Mouse (Mus musculus): ENCODE results near the gene Gm20661. TPM values are rescaled to one million over a fixed set of nuclear protein-coding genes. Genes with fewer than 3 reads are reported as not detected.

The Gm20661 gene
- polyA plus RNA-seq, 1 experiment from 2014 or later: 5.0 TPM

DNA sequence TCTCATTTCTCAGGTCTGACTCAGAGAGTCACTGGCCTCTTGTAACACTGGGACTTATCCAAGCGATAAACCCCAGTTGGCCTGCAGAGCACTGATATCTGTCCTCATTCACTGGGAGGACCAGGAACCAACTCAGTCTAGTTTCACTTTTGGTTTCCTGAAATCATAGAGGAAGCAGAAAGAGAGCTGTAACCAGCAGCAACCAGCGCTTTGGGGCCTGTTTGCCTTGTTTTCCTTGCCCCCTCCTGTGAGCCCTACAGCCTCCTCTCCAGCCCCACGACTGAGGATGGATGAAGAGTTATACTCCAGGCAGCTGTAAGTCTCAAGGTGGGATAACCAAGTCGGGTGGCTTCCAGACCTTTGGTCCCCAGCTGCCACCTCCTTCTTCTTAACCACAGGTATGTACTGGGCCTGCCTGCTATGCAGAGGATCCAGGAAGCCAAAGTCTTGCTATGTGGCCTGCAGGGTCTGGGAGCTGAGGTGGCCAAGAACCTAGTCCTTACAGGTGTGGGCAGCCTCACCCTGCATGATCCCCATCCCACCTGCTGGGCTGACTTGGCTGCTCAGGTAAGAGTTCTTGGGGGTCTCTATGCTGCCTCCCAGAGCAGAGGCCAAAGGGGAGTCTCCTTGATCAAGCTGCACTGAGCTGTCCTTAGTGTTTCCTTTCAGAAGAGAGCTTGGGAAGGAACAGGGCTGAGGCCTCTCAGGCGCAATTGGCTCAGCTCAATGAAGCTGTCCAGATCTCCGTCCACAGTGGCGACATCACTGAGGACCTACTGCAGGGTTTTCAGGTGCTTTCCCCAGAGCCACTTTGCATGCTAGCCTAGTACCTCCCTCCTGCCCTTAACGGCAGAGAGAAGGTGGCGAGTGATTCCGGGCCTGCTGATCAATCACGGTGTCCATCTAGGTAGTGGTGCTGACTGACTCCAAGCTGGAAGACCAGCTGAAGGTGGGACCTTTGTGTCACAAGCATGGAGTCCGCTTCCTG, 7.2 kb upstream of the Gm20661 start, which contains the start of gene Uba7:
Uba7 (plus strand) TSS at position 107 of the 988 bp plus-strand sequence.
- Histone ChIP-seq H3K27me3 (replicated peaks; ENCODE audit: control insufficient read depth, insufficient read depth, low read length) (no peaks in the 10 kb centered on the region), H3K27ac (ENCODE audit: low read length) (peak within 1 kb of the TSS; percentile 87), H3K9ac (ENCODE audit: low read depth, low read length) (peak within 1 kb of the TSS; percentile 66), H3K4me3 (ENCODE audit: low read length) (peak within 1 kb of the TSS; percentile 43), H3K9me3 (ENCODE audit: control insufficient read depth, low read length) (no peaks in the 10 kb centered on the region), H3K36me3 (ENCODE audit: control insufficient read depth, insufficient read depth, low read length) (no peaks in the 10 kb centered on the region), H3K4me1 (ENCODE audit: control insufficient read depth, insufficient read depth, low read length) (peaks cover 18% of the 10 kb centered on the region), H3K4me2 (ENCODE audit: low read depth, low read length) (peak within 1 kb of the TSS; percentile 61)
- WGBS: 61% methylated on average over 12 of the region's 12 CpGs
- peak; percentile 93 for ATAC-seq

GRCm38 (mm10) chr9:107978815-107979214, 4.0 kb upstream of the Gm20661 start:
- no peaks in the 10 kb centered on the region for H3K36me3 ChIP-seq (ENCODE audit: control insufficient read depth, insufficient read depth, low read length)
- no peak overlapping the region for H3K27ac ChIP-seq (ENCODE audit: low read length)
- H3K9me3 ChIP-seq (ENCODE audit: control insufficient read depth, low read length): no peaks in the 10 kb centered on the region
- H3K4me2 ChIP-seq (ENCODE audit: low read depth, low read length): no peak overlapping the region
- H3K4me3 ChIP-seq (ENCODE audit: low read length): no peak overlapping the region
- H3K27me3 ChIP-seq (replicated peaks; ENCODE audit: control insufficient read depth, insufficient read depth, low read length): no peaks in the 10 kb centered on the region
- peaks cover 39% of the 10 kb centered on the region for H3K4me1 ChIP-seq (ENCODE audit: control insufficient read depth, insufficient read depth, low read length)
- no peak overlapping the region for H3K9ac ChIP-seq (ENCODE audit: low read depth, low read length)
- ATAC-seq: no peak
- 83% methylated on average over 12 of the region's 12 CpGs for whole genome bisulfite sequencing

- Histone ChIP-seq H3K4me1 (ENCODE audit: control insufficient read depth, insufficient read depth, low read length) (peaks cover 31% of the 10 kb centered on the region), H3K27ac (ENCODE audit: low read length) (peak overlapping the region; percentile 100), H3K36me3 (ENCODE audit: control insufficient read depth, insufficient read depth, low read length) (no peaks in the 10 kb centered on the region), H3K4me3 (ENCODE audit: low read length) (peak overlapping the region; percentile 86), H3K9me3 (ENCODE audit: control insufficient read depth, low read length) (no peaks in the 10 kb centered on the region), H3K4me2 (ENCODE audit: low read depth, low read length) (peak overlapping the region; percentile 88), H3K9ac (ENCODE audit: low read depth, low read length) (peak overlapping the region; percentile 81), H3K27me3 (replicated peaks; ENCODE audit: control insufficient read depth, insufficient read depth, low read length) (no peaks in the 10 kb centered on the region)
- WGBS: 33% methylated on average over 7 of the region's 7 CpGs
- peak; percentile 9; the same call in 1 of the 2 replicates for ATAC-seq
Measured at GRCm38 (mm10) chr9:107981684-107982605, 913 bp upstream of the Gm20661 start.

- no peaks in the 10 kb centered on the region for H3K9me3 ChIP-seq (ENCODE audit: control insufficient read depth, low read length)
- no peaks in the 10 kb centered on the region for H3K27me3 ChIP-seq (replicated peaks; ENCODE audit: control insufficient read depth, insufficient read depth, low read length)
- H3K9ac ChIP-seq (ENCODE audit: low read depth, low read length): peak overlapping the region; percentile 81
- H3K4me3 ChIP-seq (ENCODE audit: low read length): peak overlapping the region; percentile 86
- WGBS: 30% methylated on average over 4 of the region's 4 CpGs
- H3K4me1 ChIP-seq (ENCODE audit: control insufficient read depth, insufficient read depth, low read length): peaks cover 31% of the 10 kb centered on the region
- H3K27ac ChIP-seq (ENCODE audit: low read length): peak overlapping the region; percentile 100
- H3K4me2 ChIP-seq (ENCODE audit: low read depth, low read length): peak overlapping the region; percentile 88
- peak; percentile 50 for ATAC-seq
- no peaks in the 10 kb centered on the region for H3K36me3 ChIP-seq (ENCODE audit: control insufficient read depth, insufficient read depth, low read length)
Measured at GRCm38 (mm10) chr9:107983421-107983890, 598 bp downstream of the Gm20661 start.

DNA sequence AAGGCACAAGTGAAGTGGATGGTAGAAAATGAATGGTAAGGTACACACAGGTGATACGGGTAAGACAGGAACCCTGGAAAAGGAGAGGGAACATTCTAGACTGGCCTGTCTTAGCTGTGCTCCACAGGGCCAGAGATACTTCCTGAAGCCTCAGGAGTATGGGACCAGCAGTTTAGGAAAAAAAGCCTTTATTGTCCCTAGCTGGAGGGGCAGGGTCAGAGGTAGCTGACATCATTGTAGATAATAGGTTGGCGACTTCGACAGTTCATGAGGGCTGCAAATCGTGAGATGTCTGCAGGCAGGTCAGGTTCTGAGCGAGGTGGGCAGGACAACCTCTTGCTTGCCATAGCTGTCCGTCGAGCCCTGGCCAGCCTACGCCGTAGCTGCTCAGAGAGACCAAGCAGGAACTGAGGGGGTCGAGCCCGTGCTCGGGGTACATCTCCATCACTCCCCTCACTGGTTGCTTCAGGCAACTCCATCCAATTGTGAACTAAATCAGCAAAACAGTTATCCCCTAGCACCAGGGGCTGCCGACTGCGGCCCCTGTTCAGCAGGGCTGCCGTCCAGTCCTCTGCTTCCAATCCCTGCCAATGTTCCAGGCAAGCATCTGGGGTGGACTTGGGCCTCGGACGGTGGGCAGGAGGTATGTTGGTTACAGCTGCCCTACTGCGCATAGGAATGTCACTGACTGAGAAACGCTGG, 1.3 kb downstream of the Gm20661 start:
- WGBS: 48% methylated on average over 19 of the region's 19 CpGs
- peak overlapping the region; percentile 88 for H3K4me2 ChIP-seq (ENCODE audit: low read depth, low read length)
- peak overlapping the region; percentile 86 for H3K4me3 ChIP-seq (ENCODE audit: low read length)
- no peaks in the 10 kb centered on the region for H3K27me3 ChIP-seq (replicated peaks; ENCODE audit: control insufficient read depth, insufficient read depth, low read length)
- H3K36me3 ChIP-seq (ENCODE audit: control insufficient read depth, insufficient read depth, low read length): no peaks in the 10 kb centered on the region
- no peak for ATAC-seq
- peak overlapping the region; percentile 81 for H3K9ac ChIP-seq (ENCODE audit: low read depth, low read length)
- H3K4me1 ChIP-seq (ENCODE audit: control insufficient read depth, insufficient read depth, low read length): peaks cover 31% of the 10 kb centered on the region
- H3K27ac ChIP-seq (ENCODE audit: low read length): peak overlapping the region; percentile 100
- H3K9me3 ChIP-seq (ENCODE audit: control insufficient read depth, low read length): no peaks in the 10 kb centered on the region

DNA sequence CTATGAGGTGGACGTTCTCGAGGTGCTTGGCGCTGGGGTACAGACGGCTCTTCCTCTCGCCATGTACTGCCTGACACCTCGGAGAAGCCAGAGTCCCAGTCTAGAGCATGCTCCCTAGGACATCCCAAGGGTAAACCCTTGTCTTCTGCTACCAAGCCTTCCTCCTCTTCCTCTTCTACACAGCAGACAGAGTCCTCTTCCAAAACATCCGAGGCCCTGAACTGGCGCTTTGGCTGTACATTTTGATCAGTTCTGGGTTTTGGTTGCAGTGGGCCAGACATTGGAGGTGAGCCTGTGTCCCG, 1.8 kb downstream of the Gm20661 start:
- peak overlapping the region; percentile 100 for H3K27ac ChIP-seq (ENCODE audit: low read length)
- H3K4me1 ChIP-seq (ENCODE audit: control insufficient read depth, insufficient read depth, low read length): peaks cover 31% of the 10 kb centered on the region
- no peaks in the 10 kb centered on the region for H3K9me3 ChIP-seq (ENCODE audit: control insufficient read depth, low read length)
- no peak for ATAC-seq
- H3K4me3 ChIP-seq (ENCODE audit: low read length): peak overlapping the region; percentile 86
- H3K4me2 ChIP-seq (ENCODE audit: low read depth, low read length): peak overlapping the region; percentile 88
- 42% methylated on average over 9 of the region's 9 CpGs for WGBS
- no peaks in the 10 kb centered on the region for H3K36me3 ChIP-seq (ENCODE audit: control insufficient read depth, insufficient read depth, low read length)
- peak overlapping the region; percentile 81 for H3K9ac ChIP-seq (ENCODE audit: low read depth, low read length)
- H3K27me3 ChIP-seq (replicated peaks; ENCODE audit: control insufficient read depth, insufficient read depth, low read length): no peaks in the 10 kb centered on the region

DNA sequence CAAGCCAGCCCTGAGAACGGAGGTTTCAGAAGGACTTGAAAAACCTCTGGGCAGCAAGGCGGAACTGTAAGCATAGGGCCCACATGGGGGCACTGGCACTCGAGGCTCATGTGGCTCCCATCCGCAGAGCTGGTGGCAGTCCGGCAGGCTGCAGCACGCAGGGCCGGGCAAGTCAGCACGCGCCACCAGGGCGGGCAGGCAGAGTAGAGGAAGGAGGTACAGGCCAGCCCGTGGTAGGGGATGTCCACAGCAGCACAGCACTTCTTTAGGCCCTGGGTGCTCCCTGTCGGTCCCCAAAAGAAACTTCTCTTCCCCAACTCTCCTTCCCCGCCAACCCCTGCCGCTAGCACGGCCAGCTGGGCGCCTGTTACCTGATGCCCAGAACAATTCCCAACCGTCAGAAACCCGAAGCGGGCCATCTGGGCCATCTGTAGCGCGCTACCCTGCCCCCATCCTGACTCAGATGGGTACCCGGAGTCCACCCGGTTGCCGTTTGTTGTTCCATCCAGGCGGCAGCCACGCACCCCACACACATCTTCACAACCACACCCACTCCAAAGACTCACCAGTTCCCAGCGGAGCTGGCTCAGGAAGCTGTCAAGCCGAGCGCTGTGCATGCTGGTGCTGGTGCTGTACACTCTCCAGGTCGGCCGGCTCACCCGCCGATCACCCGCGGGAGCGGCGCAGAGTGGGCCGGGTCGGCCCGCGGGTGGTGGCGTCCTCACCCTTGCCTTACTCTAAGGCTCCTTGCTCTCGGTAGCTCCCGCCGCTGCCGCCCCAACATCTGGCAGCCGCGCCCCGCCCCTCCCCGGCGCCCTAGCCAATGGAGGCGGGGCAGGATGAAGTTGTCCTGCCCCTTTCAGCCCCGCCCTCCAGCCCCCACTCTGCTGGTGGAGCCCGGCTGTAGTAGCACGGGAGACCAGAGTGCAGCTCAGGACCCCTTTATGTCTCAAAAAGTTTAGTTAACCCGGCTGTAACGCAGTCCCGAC, 2.6 kb downstream of the Gm20661 start, which contains the start of gene Inka1:
Inka1 (minus strand) TSS at position 749 of the 989 bp plus-strand sequence.
- WGBS: 2% methylated on average over 58 of the region's 58 CpGs
- H3K9me3 ChIP-seq (ENCODE audit: control insufficient read depth, low read length): no peaks in the 10 kb centered on the region
- H3K27ac ChIP-seq (ENCODE audit: low read length): peak within 1 kb of the TSS; percentile 100
- H3K4me3 ChIP-seq (ENCODE audit: low read length): peak within 1 kb of the TSS; percentile 86
- no peaks in the 10 kb centered on the region for H3K36me3 ChIP-seq (ENCODE audit: control insufficient read depth, insufficient read depth, low read length)
- peak within 1 kb of the TSS; percentile 81 for H3K9ac ChIP-seq (ENCODE audit: low read depth, low read length)
- peaks cover 31% of the 10 kb centered on the region for H3K4me1 ChIP-seq (ENCODE audit: control insufficient read depth, insufficient read depth, low read length)
- peak within 1 kb of the TSS; percentile 88 for H3K4me2 ChIP-seq (ENCODE audit: low read depth, low read length)
- ATAC-seq: peak; percentile 74
- no peaks in the 10 kb centered on the region for H3K27me3 ChIP-seq (replicated peaks; ENCODE audit: control insufficient read depth, insufficient read depth, low read length)

GRCm38 (mm10) chr9:107986376-107986775, 3.5 kb downstream of the Gm20661 start:
- Histone ChIP-seq H3K36me3 (ENCODE audit: control insufficient read depth, insufficient read depth, low read length) (no peaks in the 10 kb centered on the region), H3K27ac (ENCODE audit: low read length) (peak overlapping the region; percentile 100), H3K27me3 (replicated peaks; ENCODE audit: control insufficient read depth, insufficient read depth, low read length) (no peaks in the 10 kb centered on the region), H3K4me1 (ENCODE audit: control insufficient read depth, insufficient read depth, low read length) (peaks cover 21% of the 10 kb centered on the region), H3K4me2 (ENCODE audit: low read depth, low read length) (peak overlapping the region; percentile 88), H3K9ac (ENCODE audit: low read depth, low read length) (peak overlapping the region; percentile 81; the same call in 1 of the 2 replicates), H3K4me3 (ENCODE audit: low read length) (peak overlapping the region; percentile 86), H3K9me3 (ENCODE audit: control insufficient read depth, low read length) (no peaks in the 10 kb centered on the region)
- 4% methylated on average over 18 of the region's 18 CpGs for WGBS
- ATAC-seq: peak; percentile 49

All from intestine, embryonic 16.5 days (tissue).